Mouse (Mus musculus) E14TG2a.4 (cell line): ENCODE results near the gene Zan.
"Not testable (repeated sequence)": the region's sequence is repeated elsewhere in the genome, so short reads cannot be mapped to it uniquely, and the experiment has no call there.

ENCODE experiments used
- H3K27me3 ChIP-seq: 2 replicates; pipeline ENCODE4 v1.6.1; 2014; ENCODE audit warnings: low read length, control low read depth; ENCODE audit not compliant: insufficient read depth
- H3K36me3 ChIP-seq: 2 replicates; pipeline ENCODE4 v1.6.1; 2014; ENCODE audit warnings: low read length, control low read depth; ENCODE audit not compliant: insufficient read depth
- H3K4me1 ChIP-seq: replicated peaks from 2 replicates; pipeline ENCODE4 v1.6.1; 2014; ENCODE audit warnings: low read depth, low read length, control low read depth
- H3K4me3 ChIP-seq: replicated peaks from 2 replicates; pipeline ENCODE4 v1.5.1; 2014; ENCODE audit warnings: mild to moderate bottlenecking, low read length
- H3K9me3 ChIP-seq: 2 replicates; pipeline ENCODE4 v1.6.1; 2014; ENCODE audit warnings: low read length, control low read depth
- CTCF ChIP-seq: conservative IDR thresholded peaks from 2 replicates; pipeline ENCODE4 v1.5.1; 2014; ENCODE audit warnings: low read length
- NANOG ChIP-seq: IDR thresholded peaks from 2 replicates; pipeline ENCODE4 v1.6.1; 2014; ENCODE audit warnings: borderline replicate concordance, low read length, mixed read lengths
- POU5F1 ChIP-seq: IDR thresholded peaks from 2 replicates; pipeline ENCODE4 v1.6.1; 2014; ENCODE audit warnings: low read length, borderline replicate concordance

The Zan gene

DNA sequence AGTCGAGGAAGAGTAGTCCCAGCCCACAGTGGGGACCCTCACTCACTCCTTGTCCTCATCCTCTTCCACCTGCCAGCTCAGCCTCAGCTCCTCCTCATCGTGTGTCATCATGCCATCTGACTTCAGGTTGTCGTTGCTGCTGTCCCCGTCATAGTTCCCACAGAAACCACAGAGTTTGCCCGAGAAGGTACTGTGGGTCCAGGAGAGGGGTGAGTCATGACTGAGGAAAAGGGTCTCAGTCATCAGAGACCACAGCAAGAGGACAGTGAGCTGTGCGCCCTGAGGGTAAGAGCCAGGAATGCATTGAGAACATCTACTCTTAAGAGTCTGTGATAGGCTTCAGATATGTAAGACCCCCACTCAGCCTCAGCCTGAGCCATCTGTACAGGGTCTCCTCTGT lies 21.7 kb downstream of the Zan start:
- Histone ChIP-seq H3K9me3 (peaks cover 12% of the 10 kb centered on the region), H3K27me3 (0 out of 2 replicates have a peak, but pooled peaks cover 13% of the 10 kb centered on the region), H3K4me1 (0 out of 2 replicates have a peak, but pooled peaks cover 7% of the 10 kb centered on the region), H3K36me3 (no peaks in the 10 kb centered on the region), H3K4me3 (no peak overlapping the region)
- TF ChIP-seq CTCF (no peak), POU5F1 (no peak), NANOG (no peak)

DNA sequence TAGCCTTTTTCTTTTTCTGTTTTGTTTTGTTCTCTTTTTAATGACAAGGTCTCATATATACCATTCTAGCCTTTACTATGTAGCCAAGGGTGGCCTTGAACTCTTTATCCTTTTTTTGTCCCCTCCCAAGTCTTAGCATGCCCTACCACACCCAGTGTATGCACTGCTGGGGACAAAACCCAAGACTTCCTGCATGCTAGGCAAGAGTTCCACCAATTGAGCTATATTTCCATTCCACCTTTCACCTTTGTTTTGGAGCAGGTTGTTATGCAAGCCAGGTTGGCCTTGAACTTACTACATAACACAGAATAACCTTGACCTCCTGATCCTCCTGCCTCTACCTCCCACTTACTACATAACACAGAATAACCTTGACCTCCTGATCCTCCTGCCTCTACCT lies 31.3 kb downstream of the Zan start:
- H3K36me3 ChIP-seq = no peaks in the 10 kb centered on the region
- H3K4me3 ChIP-seq = no peak overlapping the region
- no peaks in the 10 kb centered on the region for H3K27me3 ChIP-seq
- peaks cover 3% of the 10 kb centered on the region; the same call in 1 of the 2 replicates for H3K9me3 ChIP-seq
- peaks cover 16% of the 10 kb centered on the region for H3K4me1 ChIP-seq
- no peak for TF ChIP-seq POU5F1
- TF ChIP-seq NANOG = no peak
- TF ChIP-seq CTCF = no peak

DNA sequence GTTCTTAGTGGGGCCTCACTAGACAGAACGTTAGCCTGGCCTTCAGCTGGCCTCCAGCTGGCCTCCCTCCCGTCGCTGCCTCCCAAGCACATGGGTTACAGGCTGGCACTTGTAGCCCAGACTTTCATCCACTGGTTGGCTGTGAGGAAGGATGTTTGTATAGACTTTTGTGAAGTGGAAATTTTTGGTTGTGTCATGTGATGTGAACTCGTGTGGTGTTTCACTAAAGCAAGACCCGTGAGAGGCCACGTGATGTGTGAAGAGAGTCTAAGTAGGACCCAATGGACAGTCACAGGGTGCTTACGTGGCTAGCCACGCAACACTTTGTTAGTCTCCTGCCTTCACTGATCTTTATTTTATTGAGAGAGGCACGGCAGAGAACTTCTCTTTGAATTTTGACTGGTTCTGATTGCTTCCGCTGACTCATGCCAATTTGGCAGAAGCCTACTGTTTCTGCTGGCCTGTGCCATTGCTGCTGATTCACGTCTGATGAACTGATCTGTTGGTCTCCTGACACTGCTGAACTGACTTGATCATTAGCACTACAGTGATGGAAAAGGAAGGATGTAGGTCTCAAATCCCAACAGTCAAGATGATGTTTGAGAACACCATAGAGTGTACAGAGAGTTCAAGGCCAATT lies 36.5 kb downstream of the Zan start:
- Histone ChIP-seq H3K4me3 (no peak overlapping the region), H3K27me3 (0 out of 2 replicates have a peak, but pooled peaks cover 3% of the 10 kb centered on the region), H3K4me1 (peaks cover 7% of the 10 kb centered on the region), H3K9me3 (no peaks in the 10 kb centered on the region), H3K36me3 (no peaks in the 10 kb centered on the region)
- TF ChIP-seq CTCF (no peak), NANOG (no peak), POU5F1 (no peak)

DNA sequence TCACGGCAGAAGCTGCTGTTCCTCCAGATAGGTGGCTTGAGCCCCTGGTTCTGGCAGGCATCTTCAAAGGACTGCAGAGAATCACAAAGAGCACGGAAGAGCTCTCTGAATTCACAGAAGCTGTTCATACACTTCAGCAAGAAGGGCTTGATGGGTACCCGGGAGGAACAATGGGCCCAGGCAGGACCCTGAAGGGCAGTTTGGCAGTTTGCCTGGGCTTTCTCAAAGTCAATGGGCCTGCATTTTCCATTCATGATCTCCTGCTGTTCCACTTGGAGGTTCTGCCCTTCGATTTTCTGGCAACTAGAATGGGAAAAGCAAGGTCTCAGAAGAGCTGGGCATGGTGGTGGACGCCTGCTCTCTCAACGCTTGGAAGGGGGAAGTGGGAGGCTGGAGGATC lies 43.0 kb downstream of the Zan start:
- H3K4me3 ChIP-seq = no peak overlapping the region
- peaks cover 4% of the 10 kb centered on the region; the same call in 1 of the 2 replicates for H3K9me3 ChIP-seq
- TF ChIP-seq POU5F1 (no peak), CTCF (no peak), NANOG (no peak)
- peaks cover 15% of the 10 kb centered on the region for H3K4me1 ChIP-seq
- H3K36me3 ChIP-seq = no peaks in the 10 kb centered on the region
- H3K27me3 ChIP-seq = 0 out of 2 replicates have a peak, but pooled peaks cover 7% of the 10 kb centered on the region

DNA sequence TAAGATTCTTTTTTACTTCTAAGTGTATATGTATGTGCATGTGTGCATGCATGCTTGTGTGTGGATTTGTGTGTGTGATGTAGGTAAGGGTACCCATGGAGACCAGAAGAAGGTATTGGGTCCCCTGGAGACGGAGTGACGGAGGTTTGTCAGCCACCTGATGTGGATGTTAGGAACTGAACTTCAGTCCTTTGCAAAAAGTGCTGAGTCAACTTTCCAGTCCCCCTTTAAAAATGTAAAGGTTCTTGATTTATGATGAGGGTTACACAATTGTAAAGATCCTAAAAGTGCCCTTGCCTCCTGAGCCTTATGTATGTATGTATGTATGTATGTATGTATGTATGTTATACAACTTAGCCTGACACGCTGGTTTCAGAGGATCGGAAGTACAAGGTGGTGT lies 46.5 kb downstream of the Zan start:
- peaks cover 17% of the 10 kb centered on the region for H3K4me1 ChIP-seq
- not testable (repeated sequence) for H3K4me3 ChIP-seq, H3K36me3 ChIP-seq, H3K27me3 ChIP-seq, H3K9me3 ChIP-seq

DNA sequence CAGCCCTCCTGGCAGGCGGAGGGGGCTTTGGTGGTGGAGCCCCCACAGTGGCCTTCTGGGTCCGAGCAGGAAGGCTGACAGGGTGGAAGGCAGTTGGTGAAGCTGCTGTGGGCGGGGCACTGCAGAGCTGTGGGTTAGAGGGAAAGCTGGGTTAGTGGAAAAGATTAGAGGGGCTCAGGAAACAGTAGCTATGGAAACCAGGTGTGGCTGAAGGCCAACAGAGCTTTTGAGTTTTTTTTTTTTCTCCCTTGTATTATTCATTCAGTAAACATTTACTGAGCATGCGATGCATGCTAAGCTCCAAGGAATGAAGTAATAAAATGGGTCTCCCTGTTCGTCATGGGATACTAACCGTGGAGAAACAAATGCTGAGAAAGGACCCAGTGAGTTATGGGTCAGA lies 51.2 kb downstream of the Zan start:
- TF ChIP-seq POU5F1 (no peak), CTCF (no peak), NANOG (no peak)

DNA sequence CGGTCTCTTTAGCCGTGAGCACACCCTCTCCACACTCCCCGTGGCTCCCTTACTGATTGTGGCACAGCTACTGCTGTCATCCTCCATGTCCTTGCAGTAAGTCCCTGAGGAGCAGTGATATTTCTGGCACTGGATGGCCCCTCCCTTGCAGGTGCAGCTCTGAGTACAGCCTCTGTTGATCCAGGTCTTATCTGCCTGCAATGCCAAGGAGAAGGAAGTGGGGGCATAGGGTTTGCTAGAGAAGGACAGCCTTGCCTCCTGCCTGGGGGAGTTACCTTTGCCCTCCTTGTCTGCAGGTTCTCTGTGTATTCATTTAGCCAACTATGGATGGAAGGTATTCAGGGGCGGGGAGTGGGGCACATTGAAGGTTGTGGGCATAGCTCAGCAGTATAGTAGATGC lies 57.0 kb downstream of the Zan start:
- no peak for TF ChIP-seq NANOG
- no peak for TF ChIP-seq POU5F1
- no peak for TF ChIP-seq CTCF
- Histone ChIP-seq H3K4me1 (peaks cover 10% of the 10 kb centered on the region), H3K4me3 (no peak overlapping the region), H3K9me3 (no peaks in the 10 kb centered on the region), H3K36me3 (no peaks in the 10 kb centered on the region), H3K27me3 (peaks cover 10% of the 10 kb centered on the region; the same call in 1 of the 2 replicates)

More for the DNA sequence above, 51.2 kb downstream of the Zan start:
- Histone ChIP-seq H3K4me3 (no peak overlapping the region), H3K27me3 (peaks cover 5% of the 10 kb centered on the region; the same call in 1 of the 2 replicates), H3K9me3 (no peaks in the 10 kb centered on the region), H3K4me1 (0 out of 2 replicates have a peak, but pooled peaks cover 3% of the 10 kb centered on the region), H3K36me3 (no peaks in the 10 kb centered on the region)

DNA sequence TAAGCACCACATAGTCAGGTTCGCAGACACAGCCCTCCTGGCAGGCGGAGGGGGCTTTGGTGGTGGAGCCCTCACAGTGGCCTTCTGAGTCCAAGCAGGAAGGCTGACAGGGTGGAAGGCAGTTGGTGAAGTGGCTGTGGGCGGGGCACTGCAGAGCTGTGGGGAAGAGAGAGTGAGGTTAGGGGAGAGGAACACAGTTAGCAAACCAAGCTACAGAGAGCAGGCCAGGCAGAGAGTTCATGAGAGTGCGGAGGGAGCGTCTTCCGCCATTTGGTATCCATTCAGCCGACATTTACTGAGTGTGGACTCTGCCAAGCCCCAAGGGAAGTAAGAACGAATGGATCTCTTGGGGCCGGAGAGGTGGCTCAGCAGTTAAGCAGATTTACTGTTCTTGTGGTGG lies 57.8 kb downstream of the Zan start:
- Histone ChIP-seq H3K4me1 (peaks cover 10% of the 10 kb centered on the region), H3K9me3 (no peaks in the 10 kb centered on the region), H3K4me3 (no peak overlapping the region), H3K27me3 (peaks cover 10% of the 10 kb centered on the region; the same call in 1 of the 2 replicates), H3K36me3 (no peaks in the 10 kb centered on the region)
- TF ChIP-seq POU5F1 (no peak), CTCF (no peak), NANOG (no peak)

DNA sequence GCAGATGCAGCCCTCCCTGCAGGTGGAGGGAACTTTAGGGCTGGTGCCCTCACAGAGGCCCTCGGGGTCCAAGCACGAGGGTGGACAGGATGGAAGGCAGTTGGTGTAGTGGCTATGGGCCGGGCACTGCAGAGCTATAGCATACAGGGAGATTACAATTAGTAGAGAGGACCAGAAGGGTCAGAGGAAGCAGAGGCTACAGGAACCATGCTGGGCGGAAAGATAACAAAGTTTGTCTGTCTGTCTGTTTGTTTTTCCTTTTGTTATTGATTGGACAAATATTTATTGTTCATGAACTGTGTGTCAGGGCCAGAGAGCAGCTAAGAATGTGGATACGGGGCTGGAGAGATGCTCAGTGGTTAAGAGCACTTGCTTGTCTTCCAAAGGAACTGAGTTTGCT lies 62.6 kb downstream of the Zan start:
- Histone ChIP-seq H3K9me3 (no peaks in the 10 kb centered on the region), H3K4me1 (peaks cover 18% of the 10 kb centered on the region), H3K36me3 (no peaks in the 10 kb centered on the region), H3K27me3 (0 out of 2 replicates have a peak, but pooled peaks cover 3% of the 10 kb centered on the region), H3K4me3 (no peak overlapping the region)
- TF ChIP-seq NANOG = no peak
- no peak for TF ChIP-seq CTCF
- no peak for TF ChIP-seq POU5F1
